Mouse (Mus musculus): ENCODE results near the gene Rhbdf1.

DNA sequence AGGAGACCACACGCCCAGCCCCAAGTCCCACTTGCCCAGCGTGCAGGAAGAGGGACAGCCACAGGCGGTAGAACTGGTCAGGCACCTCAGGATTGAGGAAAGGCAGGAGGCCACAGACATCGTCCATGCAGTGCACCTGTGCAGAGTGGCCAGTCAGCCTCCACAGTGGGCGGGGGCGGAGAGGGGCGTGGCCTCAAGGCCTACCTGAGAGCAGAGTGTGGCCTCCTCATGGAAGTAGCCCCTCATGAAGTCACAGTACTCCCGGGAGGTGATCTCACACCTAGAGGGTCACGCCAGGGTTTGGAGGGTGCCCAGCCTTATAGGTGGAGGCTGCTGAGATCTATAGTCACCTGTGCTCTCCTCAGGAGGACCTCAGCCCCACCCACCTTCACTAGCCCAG, 11.5 kb downstream of the Rhbdf1 start:
- no peak for TF ChIP-seq CTCF (IDR thresholded peaks at IDR 0.05 in 2 of 3, conservative IDR thresholded peaks at IDR 0.05 in 1 of 3; ENCODE audit: control insufficient read depth in 1 of 3, insufficient read depth in 1 of 3, low read depth in 2 of 3, low read length in 3 of 3, poor library complexity in 1 of 3, severe bottlenecking in 1 of 3)
- TF ChIP-seq ETS1 (IDR thresholded peaks at IDR 0.05; ENCODE audit: low read depth, low read length): no peak
- no peak for TF ChIP-seq POLR2A (IDR thresholded peaks at IDR 0.05; ENCODE audit: control insufficient read depth in 1 of 2, insufficient read depth in 1 of 2, low read depth in 1 of 2, low read length in 2 of 2, poor library complexity in 1 of 2)
- TF ChIP-seq GABPA (IDR thresholded peaks at IDR 0.05; ENCODE audit: low read depth, low read length): no peak

Data from MEL (cell line).